Mouse (Mus musculus) adrenal gland, postnatal 10 days (tissue): Measurements from ENCODE around the gene Rnf10. TPM values are rescaled to one million over a fixed set of nuclear protein-coding genes. Genes with fewer than 3 reads are reported as not detected.

ENCODE experiments used
- DNase-seq: peaks from one replicate; pipeline ENCODE4 v3.0.0; 2021; ENCODE audit warnings: mixed read lengths
- total RNA-seq, 2 experiments: library from RNA; stranded (reverse); gene quantifications; 2 replicates each; pipeline ENCODE4 v1.2.3; 2021

Gene Rnf10
- total RNA-seq, 2 experiments from 2014 or later: 228 to 254 TPM

DNA sequence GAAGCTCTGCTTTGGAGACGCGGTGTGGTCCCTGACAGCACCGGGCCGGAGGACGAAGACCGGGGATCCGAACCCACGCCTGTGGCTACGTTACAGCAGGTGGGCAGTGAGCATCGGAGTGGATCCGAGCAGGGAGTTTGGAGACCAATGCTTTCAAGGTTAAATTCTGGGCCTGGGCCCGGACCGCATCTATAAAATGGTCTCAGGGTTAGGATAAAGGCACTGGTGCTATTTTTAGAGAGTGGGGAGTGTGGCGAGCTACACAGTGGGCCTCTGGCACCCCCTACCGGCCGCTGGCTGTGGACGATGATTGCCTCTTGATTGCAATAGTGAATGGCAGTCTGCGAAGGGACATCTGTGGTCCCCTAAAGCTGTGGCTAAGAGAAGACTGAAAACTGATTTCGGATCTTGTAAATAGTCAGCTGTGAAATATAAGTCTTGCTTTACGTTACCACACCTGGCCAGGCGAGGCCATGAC is 36.9 kb downstream of the Rnf10 start, which contains the start of gene Pop5:
Pop5 (plus strand) TSS at position 51 of the 478 bp plus-strand sequence.
- peak; percentile 95 for DNase-seq

GRCm38 (mm10) chr5:115235323-115235771 is 37.4 kb downstream of the Rnf10 start:
- DNase-seq: peak; percentile 76

DNA sequence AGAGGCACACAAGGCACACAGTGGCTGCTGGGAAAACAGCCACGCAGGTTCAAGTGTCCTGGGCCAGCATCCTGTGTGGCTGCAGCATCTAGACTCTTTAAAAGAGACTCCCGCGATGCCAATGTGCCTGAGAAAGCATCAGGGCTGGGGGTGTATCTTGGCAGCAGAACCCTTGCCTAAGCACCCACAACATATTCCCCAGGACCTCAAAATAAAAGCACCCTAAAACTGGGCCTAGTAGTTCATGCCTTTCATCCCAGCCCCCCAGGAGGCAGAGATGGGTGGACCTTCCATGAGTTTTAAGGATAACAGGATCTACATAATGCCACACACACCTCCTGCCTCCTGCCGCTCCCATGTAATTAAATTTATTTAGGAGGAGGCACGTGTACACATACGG is 38.2 kb downstream of the Rnf10 start:
- DNase-seq: no peak

DNA sequence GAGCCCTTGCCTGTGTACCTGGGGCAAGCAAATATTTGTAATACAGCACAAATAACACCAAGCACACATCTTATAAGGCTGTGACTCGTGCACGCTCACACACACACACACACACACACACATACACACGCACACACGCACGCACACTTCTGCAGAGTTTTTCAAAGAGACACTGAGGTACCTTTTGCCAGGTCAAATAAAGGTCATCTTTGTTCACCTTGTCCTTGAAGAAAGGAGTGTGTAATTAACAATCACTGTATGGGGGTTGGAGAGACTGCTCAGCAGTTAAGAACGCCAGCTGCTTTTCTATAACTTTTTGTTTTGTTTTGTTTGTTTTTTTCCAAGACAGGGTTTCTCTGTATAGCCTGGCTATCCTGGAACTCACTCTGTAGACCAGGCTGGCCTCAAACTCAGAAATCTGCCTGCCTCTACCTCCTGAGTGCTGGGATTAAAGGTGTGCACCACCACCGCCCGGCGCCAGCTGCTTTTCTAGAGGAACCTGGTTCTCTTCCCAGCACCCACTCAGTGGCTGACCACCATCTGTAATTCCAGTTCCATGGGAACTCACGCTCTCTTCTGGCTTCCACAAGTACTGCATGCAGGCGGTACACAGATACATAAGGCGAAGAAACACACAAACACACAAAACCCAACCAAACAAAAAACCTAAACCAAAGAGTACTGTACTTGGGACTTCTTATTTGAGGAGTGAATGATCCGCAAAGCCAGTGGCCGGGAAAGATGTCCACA is 39.5 kb downstream of the Rnf10 start:
- DNase-seq: no peak

- DNase-seq: no peak
These were observed 40.2 kb downstream of the Rnf10 start for GRCm38 (mm10) chr5:115232516-115232915.

DNA sequence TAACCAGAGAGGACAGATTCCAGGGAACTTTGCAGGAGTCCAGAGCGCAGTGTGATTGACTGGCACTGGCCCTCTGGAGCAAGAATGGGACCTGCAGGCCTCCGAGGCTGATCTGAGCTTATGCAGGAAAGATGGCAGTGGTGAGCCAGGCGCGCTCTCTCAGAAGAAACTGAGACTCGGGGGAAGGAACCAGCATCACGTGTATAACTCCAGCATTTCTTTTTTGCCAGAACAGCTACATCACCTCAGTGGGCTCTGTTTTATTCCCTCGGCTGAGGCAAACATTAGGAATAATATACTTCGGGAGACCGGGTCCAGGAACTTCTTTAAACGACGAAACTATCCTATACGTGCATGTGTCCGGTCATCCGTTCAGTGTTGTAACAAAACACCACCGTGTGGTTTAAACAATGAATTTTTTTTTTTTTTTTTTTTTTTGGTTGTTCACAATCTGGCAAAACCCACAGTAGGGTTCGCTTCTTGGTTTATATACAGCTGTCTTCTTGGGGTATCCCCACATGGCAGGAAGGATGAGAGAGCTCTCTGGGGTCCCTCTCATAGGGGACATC is 41.1 kb downstream of the Rnf10 start:
- no peak for DNase-seq

- no peak for DNase-seq
These were observed 41.7 kb downstream of the Rnf10 start for GRCm38 (mm10) chr5:115230830-115231551.

DNA sequence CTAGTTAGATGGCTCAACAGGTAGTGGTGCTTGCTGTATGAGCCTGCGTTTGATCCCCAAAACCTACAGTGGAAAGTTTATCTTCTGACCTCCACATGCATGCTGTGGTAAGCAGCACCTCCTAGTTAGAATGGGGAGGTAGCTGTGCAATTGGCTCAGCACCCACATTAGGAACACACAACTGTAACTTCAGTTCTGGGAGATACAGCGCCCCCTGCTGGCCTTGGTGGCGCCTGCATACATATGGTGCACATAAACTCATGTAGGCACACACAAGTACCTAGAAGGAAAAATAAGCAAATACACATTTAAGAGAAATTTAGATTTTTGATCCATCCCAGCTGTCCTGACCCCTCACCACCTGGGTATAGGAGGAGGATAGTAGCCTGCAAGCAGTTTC is 50.2 kb downstream of the Rnf10 start:
- no peak for DNase-seq

- no peak for DNase-seq
These were observed 51.6 kb downstream of the Rnf10 start for GRCm38 (mm10) chr5:115220931-115221640.

DNA sequence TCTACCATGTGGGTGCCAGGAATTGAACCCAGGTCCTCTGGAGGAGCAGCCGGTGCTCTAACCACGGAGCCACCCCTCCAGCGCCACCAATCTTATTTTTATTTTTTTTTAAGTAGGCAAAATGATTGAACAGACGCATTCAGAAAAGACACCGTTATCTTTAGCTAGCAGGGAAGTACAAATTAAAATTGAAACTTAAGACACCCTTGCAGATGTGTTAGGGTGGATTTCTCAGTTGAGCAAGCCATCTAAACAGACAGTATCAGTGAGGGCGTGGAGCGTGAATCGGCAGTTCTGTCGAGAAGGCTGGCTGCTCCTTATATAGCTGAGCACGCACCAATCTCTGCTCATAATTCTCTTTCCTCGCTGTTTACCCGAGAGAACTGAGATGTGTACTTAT is 54.7 kb downstream of the Rnf10 start:
- DNase-seq: no peak

GRCm38 (mm10) chr5:115215273-115216185 is 57.2 kb downstream of the Rnf10 start:
- no peak for DNase-seq

DNA sequence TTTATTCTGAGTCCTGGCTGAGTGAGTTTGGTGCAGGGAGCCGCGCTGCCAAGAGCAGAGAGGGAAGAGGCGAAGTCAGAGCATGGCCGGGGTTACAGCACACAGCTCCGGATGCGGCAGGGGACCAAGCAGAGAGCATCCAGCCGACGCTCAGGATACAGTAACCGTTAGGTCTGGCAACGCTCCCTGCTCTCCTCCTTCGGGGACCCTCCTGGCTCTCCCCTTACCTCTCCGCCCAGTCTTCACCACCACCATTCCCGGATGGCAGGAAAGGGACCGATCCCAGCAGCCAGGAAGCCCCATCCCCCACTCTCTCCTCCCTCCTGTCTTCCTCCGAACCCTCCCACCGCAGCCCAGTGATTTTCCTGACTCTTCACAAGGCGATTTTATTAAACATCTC is 57.8 kb downstream of the Rnf10 start:
- no peak for DNase-seq

- DNase-seq: no peak
These were observed 59.8 kb downstream of the Rnf10 start for GRCm38 (mm10) chr5:115212861-115213260.

GRCm38 (mm10) chr5:115212451-115212850 is 60.2 kb downstream of the Rnf10 start:
- DNase-seq: peak; percentile 50

DNA sequence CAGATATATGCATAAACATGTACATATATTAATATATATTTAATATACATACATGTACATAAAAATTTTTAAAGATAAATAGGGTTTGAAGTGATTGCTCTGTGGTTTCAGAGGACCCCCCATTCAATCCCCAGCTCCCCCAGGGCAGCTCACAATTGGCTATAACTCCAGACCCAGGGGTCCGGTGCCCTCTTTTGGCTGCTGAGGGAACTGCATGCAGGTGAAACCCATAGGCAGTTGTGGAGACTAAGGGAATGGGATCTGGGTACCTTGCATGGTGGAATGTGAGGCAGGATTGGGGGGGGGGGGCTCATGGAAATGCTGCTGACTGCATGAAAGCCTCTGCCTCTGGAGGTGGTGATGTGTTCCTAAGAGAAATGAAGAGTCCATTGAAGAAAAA is 62.3 kb downstream of the Rnf10 start:
- DNase-seq: peak; percentile 58

GRCm38 (mm10) chr5:115208601-115209000 is 64.1 kb downstream of the Rnf10 start:
- no peak for DNase-seq

- DNase-seq: no peak
These were observed 64.8 kb downstream of the Rnf10 start for GRCm38 (mm10) chr5:115207892-115208291.

DNA sequence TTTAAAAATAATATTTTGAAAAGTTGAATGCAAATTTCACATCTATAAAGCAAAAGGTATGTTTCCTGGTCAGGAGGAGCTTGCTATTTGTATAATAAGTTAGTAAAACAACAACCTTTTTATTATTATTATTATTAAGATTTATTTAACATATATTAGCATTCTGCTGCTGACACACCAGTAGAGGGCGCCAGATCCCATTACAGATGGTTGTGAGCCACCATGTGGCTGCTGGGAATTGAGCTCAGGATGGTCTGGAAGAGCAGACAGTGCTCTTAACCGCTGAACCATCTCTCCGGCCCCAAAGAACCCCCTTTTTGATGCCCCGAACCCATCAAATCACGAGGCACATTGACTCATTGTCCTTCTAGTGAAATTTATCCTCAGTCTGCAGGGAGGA is 65.5 kb downstream of the Rnf10 start:
- no peak for DNase-seq

GRCm38 (mm10) chr5:115204562-115205311 is 68.0 kb downstream of the Rnf10 start:
- DNase-seq: no peak

DNA sequence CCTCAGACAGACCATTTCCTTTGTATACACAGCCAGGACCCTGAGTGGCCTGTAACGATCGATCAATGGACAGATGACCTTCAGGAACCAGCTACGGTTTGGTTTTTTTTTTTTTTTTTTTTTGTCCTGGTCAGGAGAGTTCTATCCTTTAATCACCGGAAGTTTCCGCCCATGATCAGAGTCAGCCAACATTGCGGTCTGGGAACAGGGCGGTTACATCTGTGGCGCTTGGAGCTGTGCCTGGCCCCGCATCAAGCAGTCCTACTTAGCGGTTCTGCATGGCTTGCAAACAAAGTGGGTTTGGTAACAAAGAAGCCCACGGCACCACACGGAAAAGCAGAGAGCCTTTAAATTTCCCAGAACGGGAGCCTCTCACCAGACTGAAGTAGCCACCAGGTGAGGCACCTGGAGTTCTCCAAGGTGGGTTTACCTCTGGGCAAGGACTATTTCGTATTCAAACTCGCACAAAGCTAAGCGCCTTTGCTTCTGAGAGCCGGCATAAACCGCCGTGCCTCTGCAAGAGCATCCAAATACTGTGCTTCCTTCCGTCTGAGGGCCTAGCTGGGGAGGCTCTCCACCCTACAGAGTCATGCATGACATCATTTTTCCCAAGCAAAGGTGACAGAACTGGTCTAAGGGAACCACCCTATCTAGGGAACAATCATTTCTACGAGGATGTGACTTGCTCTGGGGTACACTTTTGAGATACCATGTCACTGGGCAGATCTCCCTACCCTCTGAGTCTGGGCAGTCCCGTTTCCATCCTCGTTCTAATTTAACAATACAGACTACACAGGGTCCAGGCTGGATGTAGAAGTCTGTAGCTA is 68.8 kb downstream of the Rnf10 start:
- DNase-seq: no peak
